Mouse (Mus musculus) testis, adult 2 months (tissue): Measurements from ENCODE around the gene Asdurf.
"Not testable (repeated sequence)": the region's sequence is repeated elsewhere in the genome, so short reads cannot be mapped to it uniquely, and the experiment has no call there.

Experiments used
- CTCF ChIP-seq: fragments of 200-500 bp; IDR thresholded peaks from 2 replicates; pipeline ENCODE4 v1.5.1; 2012; ENCODE audit warnings: low read depth, mild to moderate bottlenecking, inconsistent platforms, low read length, moderate library complexity; ENCODE audit not compliant: control insufficient read depth, insufficient read depth, insufficient replicate concordance
- POLR2A ChIP-seq: fragments of 200-500 bp; IDR thresholded peaks from 2 replicates; pipeline ENCODE4 v1.6.1; 2012; ENCODE audit warnings: low read depth, mild to moderate bottlenecking, inconsistent platforms, low read length, moderate library complexity; ENCODE audit not compliant: control insufficient read depth

DNA sequence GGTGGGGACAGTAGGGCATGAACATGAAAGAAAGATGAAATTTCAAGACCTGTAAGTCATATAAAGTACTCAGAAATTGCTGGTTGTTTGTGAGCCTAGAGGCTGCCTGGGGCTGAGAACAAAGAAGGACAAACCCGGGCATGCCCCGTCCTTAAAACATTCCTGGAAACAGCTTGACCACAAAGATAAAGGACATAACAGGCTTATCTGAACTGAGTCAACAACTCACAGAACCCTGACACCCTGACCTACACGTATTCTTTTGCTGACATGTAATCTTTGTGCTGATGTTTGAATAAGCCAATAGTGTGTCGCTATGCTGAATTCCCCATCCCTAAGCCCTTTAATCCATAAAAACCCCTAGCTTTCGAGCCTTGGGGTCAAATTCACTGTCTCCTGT is 18.9 kb downstream of the Asdurf start:
- TF ChIP-seq CTCF, POLR2A: not testable (repeated sequence)
